Mouse (Mus musculus): Measurements from ENCODE around the gene Sfxn5. TPM values are rescaled to one million over a fixed set of nuclear protein-coding genes. Genes with fewer than 3 reads are reported as not detected.

The Sfxn5 gene
- polyA plus RNA-seq, 1 experiment: 27.9 TPM

DNA sequence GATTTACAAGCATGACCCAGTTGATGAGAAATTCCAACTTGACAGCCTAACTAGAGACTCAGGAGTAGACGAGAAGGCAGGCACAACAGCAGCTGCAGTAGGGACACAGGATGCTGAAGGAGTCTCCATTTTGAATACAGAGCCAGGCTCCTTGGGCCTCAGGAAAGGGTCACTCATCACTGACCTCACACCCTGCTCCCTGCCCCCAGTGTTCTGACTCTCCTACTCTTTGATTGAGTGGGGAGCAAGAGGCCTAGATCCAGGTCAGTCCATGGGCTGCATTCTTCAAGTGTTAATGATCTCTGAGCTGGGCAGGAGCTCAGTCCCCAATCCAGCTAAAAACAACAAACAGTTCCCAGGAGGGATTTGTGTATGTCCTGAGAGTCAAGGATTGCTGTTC lies 122.5 kb downstream of the Sfxn5 start:
- no peak overlapping the region for H3K27ac ChIP-seq (ENCODE audit: control insufficient read depth, insufficient read depth, low read depth, low read length, poor library complexity)
- WGBS: 56% methylated on average over 1 of the region's 1 CpGs
- TF ChIP-seq CTCF (IDR thresholded peaks at IDR 0.05; ENCODE audit: control insufficient read depth, insufficient read depth, low read length) (no peak), POLR2A (IDR thresholded peaks at IDR 0.05; ENCODE audit: borderline replicate concordance, control insufficient read depth, low read depth, low read length) (no peak)
- H3K4me3 ChIP-seq (replicated peaks; ENCODE audit: control insufficient read depth, low read depth, low read length): no peak overlapping the region
- H3K4me1 ChIP-seq (ENCODE audit: control insufficient read depth, insufficient read depth, low read length): no peaks in the 10 kb centered on the region

DNA sequence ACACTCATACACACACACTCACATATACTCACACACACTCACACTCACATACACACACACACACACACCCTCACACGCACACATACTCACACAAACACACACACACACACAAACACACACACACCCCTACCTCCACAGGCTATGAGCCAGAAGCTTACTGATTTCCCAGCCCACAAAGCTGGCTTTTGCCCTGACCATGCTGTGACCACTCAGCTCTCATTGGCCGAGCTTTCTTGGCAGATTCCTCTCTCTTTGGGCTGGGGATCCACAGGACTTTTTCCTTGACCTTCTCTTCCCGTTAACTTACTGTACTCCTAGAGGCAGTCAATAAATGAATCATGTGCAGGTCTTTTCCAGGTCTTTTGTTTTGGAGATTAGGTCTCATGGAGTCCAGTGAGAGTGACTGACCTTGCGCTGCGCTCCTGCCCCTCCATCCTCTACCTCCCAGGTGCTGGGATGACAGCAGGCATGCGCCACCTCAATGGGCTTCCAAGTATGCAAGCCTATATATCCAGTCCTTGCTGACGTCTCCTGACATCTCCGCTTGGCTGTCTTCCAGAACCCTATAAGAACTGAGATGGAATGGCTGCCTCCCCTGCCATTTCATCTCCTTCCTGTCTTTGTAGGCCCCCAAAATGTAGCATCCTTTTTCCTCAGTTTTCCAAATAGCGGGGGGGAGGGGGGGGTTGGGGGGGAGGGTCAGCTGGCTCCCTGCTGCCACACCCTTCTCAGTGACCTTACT lies 123.8 kb downstream of the Sfxn5 start:
- Histone ChIP-seq H3K27ac (ENCODE audit: control insufficient read depth, insufficient read depth, low read depth, low read length, poor library complexity) (no peak overlapping the region), H3K4me3 (replicated peaks; ENCODE audit: control insufficient read depth, low read depth, low read length) (no peak overlapping the region), H3K4me1 (ENCODE audit: control insufficient read depth, insufficient read depth, low read length) (no peaks in the 10 kb centered on the region)
- TF ChIP-seq POLR2A (IDR thresholded peaks at IDR 0.05; ENCODE audit: borderline replicate concordance, control insufficient read depth, low read depth, low read length) (no peak), CTCF (IDR thresholded peaks at IDR 0.05; ENCODE audit: control insufficient read depth, insufficient read depth, low read length) (no peak)
- WGBS: 66% methylated on average over 9 of the region's 9 CpGs

DNA sequence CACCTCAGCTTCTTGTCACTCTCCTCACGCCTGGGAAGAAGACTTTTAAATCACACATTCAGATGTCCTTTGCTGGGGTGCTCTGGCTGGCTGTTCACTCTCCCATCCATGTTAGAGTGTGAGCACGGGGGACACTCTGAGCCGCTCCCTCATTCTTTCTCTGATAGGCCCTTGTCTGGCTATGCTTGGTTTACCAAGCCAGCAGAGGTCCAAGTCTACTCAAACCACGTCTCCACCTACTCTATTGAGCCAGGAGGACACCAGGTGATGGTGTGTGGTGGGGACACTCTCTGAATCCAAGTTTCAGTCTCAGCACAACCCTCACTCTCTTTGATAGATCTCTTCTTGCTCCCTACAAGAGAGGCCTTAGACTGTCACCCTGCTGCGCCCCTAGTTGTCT lies 125.9 kb downstream of the Sfxn5 start:
- H3K4me3 ChIP-seq (replicated peaks; ENCODE audit: control insufficient read depth, low read depth, low read length): no peak overlapping the region
- TF ChIP-seq CTCF (IDR thresholded peaks at IDR 0.05; ENCODE audit: control insufficient read depth, insufficient read depth, low read length) (no peak), POLR2A (IDR thresholded peaks at IDR 0.05; ENCODE audit: borderline replicate concordance, control insufficient read depth, low read depth, low read length) (no peak)
- H3K27ac ChIP-seq (ENCODE audit: control insufficient read depth, insufficient read depth, low read depth, low read length, poor library complexity): no peak overlapping the region
- H3K4me1 ChIP-seq (ENCODE audit: control insufficient read depth, insufficient read depth, low read length): no peaks in the 10 kb centered on the region
- 59% methylated on average over 5 of the region's 5 CpGs for WGBS

DNA sequence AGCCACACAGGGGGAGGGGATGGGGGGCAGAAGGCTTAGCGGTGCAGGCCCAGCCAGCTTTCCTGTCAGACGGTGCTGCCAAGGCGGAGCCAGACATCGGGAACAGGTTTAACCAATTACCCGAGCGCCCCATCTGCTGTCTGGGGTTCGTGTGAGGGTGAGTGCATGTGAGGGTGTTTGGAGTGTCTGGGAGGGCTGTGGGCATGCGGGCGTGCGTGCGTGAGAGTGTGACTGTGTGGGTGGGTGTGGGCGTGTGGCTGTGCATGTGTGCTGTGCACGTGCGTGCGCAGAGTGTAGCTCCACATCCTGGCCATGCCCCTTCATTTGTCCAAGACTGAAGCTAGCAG lies 126.3 kb downstream of the Sfxn5 start:
- Histone ChIP-seq H3K4me3 (replicated peaks; ENCODE audit: control insufficient read depth, low read depth, low read length) (no peak overlapping the region), H3K27ac (ENCODE audit: control insufficient read depth, insufficient read depth, low read depth, low read length, poor library complexity) (no peak overlapping the region), H3K4me1 (ENCODE audit: control insufficient read depth, insufficient read depth, low read length) (no peaks in the 10 kb centered on the region)
- TF ChIP-seq CTCF (IDR thresholded peaks at IDR 0.05; ENCODE audit: control insufficient read depth, insufficient read depth, low read length) (no peak), POLR2A (IDR thresholded peaks at IDR 0.05; ENCODE audit: borderline replicate concordance, control insufficient read depth, low read depth, low read length) (no peak)
- WGBS: 57% methylated on average over 15 of the region's 15 CpGs

DNA sequence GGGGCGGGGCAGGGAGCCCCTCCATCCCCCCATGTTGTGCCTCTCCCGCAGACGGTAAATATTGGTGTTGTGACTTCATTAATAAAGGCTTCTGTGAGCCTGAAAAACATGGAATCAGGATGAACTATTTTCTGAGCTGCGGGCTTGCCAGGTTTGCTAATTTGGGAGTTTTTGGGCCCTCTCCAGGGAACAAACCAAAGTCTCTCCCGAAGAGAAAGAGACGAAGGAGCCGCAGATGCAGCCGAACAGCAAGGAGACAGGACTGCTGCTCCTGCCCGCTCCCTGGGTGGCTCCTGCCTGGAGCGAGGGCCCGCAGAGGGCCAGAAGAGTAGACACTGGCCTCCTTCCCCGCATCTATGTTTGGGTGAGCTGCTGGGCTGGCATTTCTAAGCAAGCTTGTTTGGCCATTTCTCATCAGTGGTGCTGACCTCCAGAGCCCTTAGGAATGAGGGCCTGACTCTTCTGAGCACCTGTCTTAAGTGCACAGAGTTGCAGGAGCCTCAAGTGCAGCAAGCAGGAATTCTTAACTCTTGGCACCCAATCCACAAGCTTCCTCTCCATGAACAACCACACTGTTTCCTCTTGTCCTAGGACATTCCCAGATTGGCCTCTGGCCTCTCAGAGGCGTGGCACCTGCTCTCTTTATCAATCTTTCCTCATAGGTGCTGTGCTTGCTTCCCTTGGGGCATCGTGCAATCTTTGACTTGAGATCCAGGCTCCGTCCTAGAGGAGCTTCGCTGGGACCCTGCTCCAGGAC lies 126.9 kb downstream of the Sfxn5 start:
- WGBS: 64% methylated on average over 16 of the region's 16 CpGs
- TF ChIP-seq CTCF (IDR thresholded peaks at IDR 0.05; ENCODE audit: control insufficient read depth, insufficient read depth, low read length) (no peak), POLR2A (IDR thresholded peaks at IDR 0.05; ENCODE audit: borderline replicate concordance, control insufficient read depth, low read depth, low read length) (no peak)

DNA sequence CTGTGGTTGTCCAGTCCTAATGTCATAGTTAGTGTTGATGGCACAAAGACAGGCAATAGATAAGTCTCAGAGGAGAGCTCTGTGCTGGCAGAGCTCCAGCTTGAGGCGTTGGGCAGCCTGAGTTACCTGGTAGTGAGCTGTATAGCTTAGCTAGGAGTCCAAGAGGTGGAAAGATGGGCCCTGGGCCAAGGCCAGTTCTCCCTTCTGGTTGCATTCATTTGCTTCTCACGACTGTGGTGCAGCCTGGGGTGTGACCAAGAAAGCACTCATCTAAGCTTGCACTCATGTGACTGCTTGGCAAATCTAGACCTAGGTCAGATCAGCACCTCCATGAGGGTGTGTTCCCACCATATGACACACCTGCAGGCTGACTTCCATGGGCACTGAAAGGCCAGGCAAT lies 135.3 kb downstream of the Sfxn5 start:
- H3K27ac ChIP-seq (ENCODE audit: control insufficient read depth, insufficient read depth, low read depth, low read length, poor library complexity): no peak overlapping the region
- no peaks in the 10 kb centered on the region for H3K4me1 ChIP-seq (ENCODE audit: control insufficient read depth, insufficient read depth, low read length)
- no peak for TF ChIP-seq POLR2A (IDR thresholded peaks at IDR 0.05; ENCODE audit: borderline replicate concordance, control insufficient read depth, low read depth, low read length)
- TF ChIP-seq CTCF (IDR thresholded peaks at IDR 0.05; ENCODE audit: control insufficient read depth, insufficient read depth, low read length): no peak
- H3K4me3 ChIP-seq (replicated peaks; ENCODE audit: control insufficient read depth, low read depth, low read length): no peak overlapping the region
- WGBS: 58% methylated on average over 2 of the region's 2 CpGs

More for the DNA sequence above, 126.9 kb downstream of the Sfxn5 start:
- H3K4me3 ChIP-seq (replicated peaks; ENCODE audit: control insufficient read depth, low read depth, low read length): no peak overlapping the region
- no peak overlapping the region for H3K27ac ChIP-seq (ENCODE audit: control insufficient read depth, insufficient read depth, low read depth, low read length, poor library complexity)
- no peaks in the 10 kb centered on the region for H3K4me1 ChIP-seq (ENCODE audit: control insufficient read depth, insufficient read depth, low read length)

DNA sequence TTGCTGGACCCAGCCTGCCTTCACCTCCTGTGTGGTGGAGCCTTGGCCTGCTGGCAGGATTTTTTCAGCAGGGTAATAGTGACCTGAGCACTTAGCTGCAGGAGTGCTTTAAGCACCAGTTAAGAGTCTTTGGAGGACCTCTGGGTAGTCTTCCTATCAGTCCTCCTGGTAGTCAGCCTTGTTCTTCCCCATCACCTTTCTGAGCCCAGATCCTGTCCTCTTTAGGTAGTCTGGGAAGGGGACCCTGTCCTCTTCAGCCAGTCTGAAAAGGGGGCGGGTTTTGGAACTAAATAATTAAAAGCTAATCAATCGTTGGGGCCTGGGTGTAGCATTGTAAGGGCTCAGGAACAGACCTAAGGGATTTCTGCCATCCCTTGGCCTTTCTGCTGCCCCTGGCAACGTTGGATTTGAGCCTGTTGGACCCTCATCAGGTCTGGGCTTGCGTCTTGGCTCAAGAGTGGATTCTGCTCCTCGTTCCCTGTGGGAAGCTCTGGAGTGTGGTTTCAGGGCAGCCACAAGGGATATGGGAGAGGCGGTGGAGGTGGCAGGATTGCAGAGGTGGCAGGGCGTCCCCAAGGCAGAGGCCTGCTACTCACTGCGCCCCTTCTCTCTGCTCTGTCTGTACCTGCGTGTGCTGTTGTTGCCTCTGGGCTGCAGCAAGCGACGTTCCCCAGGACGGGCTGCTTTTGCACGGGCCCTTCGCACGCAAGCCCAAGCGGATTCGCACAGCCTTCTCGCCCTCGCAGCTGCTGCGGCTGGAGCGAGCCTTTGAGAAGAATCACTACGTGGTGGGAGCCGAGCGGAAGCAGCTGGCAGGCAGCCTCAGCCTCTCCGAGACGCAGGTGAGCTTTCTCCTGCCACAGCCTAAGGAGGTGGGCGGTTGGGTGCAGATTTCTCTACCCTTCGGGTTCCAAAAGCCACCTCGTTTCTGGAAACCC lies 139.6 kb downstream of the Sfxn5 start:
- Histone ChIP-seq H3K4me1 (ENCODE audit: control insufficient read depth, insufficient read depth, low read length) (no peaks in the 10 kb centered on the region), H3K4me3 (replicated peaks; ENCODE audit: control insufficient read depth, low read depth, low read length) (no peak overlapping the region), H3K27ac (ENCODE audit: control insufficient read depth, insufficient read depth, low read depth, low read length, poor library complexity) (no peak overlapping the region)
- 8% methylated on average over 29 of the region's 29 CpGs for WGBS
- TF ChIP-seq POLR2A (IDR thresholded peaks at IDR 0.05; ENCODE audit: borderline replicate concordance, control insufficient read depth, low read depth, low read length): no peak
- no peak for TF ChIP-seq CTCF (IDR thresholded peaks at IDR 0.05; ENCODE audit: control insufficient read depth, insufficient read depth, low read length)

Measured in bone marrow, adult 2 months (tissue).